Mouse (Mus musculus): ENCODE results near the gene Ddx59. TPM values are rescaled to one million over a fixed set of nuclear protein-coding genes. Genes with fewer than 3 reads are reported as not detected.

Gene Ddx59
- 12.7 and 19.1 TPM in 2 replicates for polyA plus RNA-seq (2014; fragmentation: Nextera tagmentation; extraction: Ambion mirVana)

- WGBS: 4% methylated on average over 59 of the region's 78 CpGs
- Histone ChIP-seq H3K4me1 (ENCODE audit: control insufficient read depth, insufficient read depth, low read length) (no peaks in the 10 kb centered on the region), H3K27ac (ENCODE audit: low read depth, low read length) (peak within 1 kb of the TSS; percentile 98), H3K27me3 (ENCODE audit: control insufficient read depth, insufficient read depth, low read length) (no peaks in the 10 kb centered on the region), H3K9ac (ENCODE audit: low read depth, low read length) (peak within 1 kb of the TSS; percentile 90), H3K36me3 (ENCODE audit: control insufficient read depth, insufficient read depth, low read length) (0 out of 2 replicates have a peak, but pooled peaks cover 3% of the 10 kb centered on the region), H3K4me3 (ENCODE audit: low read length) (peak within 1 kb of the TSS; percentile 69), H3K4me2 (replicated peaks; ENCODE audit: low read depth, low read length) (peak within 1 kb of the TSS; percentile 44), H3K9me3 (ENCODE audit: control insufficient read depth, low read length) (no peaks in the 10 kb centered on the region)
- ATAC-seq (ENCODE audit: low FRiP score, low TSS enrichment): peak; percentile 99
Observed at GRCm38 (mm10) chr1:136414798-136415755, at the start of gene Ddx59. Gene Ddx59 (plus strand): TSS chr1:136415271.

- no peak overlapping the region for H3K4me2 ChIP-seq (replicated peaks; ENCODE audit: low read depth, low read length)
- H3K27ac ChIP-seq (ENCODE audit: low read depth, low read length): no peak overlapping the region
- H3K9me3 ChIP-seq (ENCODE audit: control insufficient read depth, low read length): no peaks in the 10 kb centered on the region
- ATAC-seq (ENCODE audit: low FRiP score, low TSS enrichment): no peak
- H3K4me1 ChIP-seq (ENCODE audit: control insufficient read depth, insufficient read depth, low read length): no peaks in the 10 kb centered on the region
- no peak overlapping the region for H3K4me3 ChIP-seq (ENCODE audit: low read length)
- no peaks in the 10 kb centered on the region for H3K36me3 ChIP-seq (ENCODE audit: control insufficient read depth, insufficient read depth, low read length)
- WGBS: 94% methylated on average over 3 of the region's 3 CpGs
- H3K9ac ChIP-seq (ENCODE audit: low read depth, low read length): no peak overlapping the region
- no peaks in the 10 kb centered on the region for H3K27me3 ChIP-seq (ENCODE audit: control insufficient read depth, insufficient read depth, low read length)
Observed at GRCm38 (mm10) chr1:136365986-136366385, 49.1 kb upstream of the Ddx59 start.

- H3K4me1 ChIP-seq (ENCODE audit: control insufficient read depth, insufficient read depth, low read length): no peaks in the 10 kb centered on the region
- H3K4me2 ChIP-seq (replicated peaks; ENCODE audit: low read depth, low read length): no peak overlapping the region
- ATAC-seq (ENCODE audit: low FRiP score, low TSS enrichment): no peak
- no peak overlapping the region for H3K4me3 ChIP-seq (ENCODE audit: low read length)
- no peak overlapping the region for H3K27ac ChIP-seq (ENCODE audit: low read depth, low read length)
- no peaks in the 10 kb centered on the region for H3K9me3 ChIP-seq (ENCODE audit: control insufficient read depth, low read length)
- 95% methylated on average over 7 of the region's 7 CpGs for WGBS
- H3K9ac ChIP-seq (ENCODE audit: low read depth, low read length): no peak overlapping the region
- no peaks in the 10 kb centered on the region for H3K36me3 ChIP-seq (ENCODE audit: control insufficient read depth, insufficient read depth, low read length)
- no peaks in the 10 kb centered on the region for H3K27me3 ChIP-seq (ENCODE audit: control insufficient read depth, insufficient read depth, low read length)
Observed at GRCm38 (mm10) chr1:136379261-136379660, 35.8 kb upstream of the Ddx59 start.

GRCm38 (mm10) chr1:136380161-136380560, 34.9 kb upstream of the Ddx59 start:
- Histone ChIP-seq H3K4me2 (replicated peaks; ENCODE audit: low read depth, low read length) (no peak overlapping the region), H3K27ac (ENCODE audit: low read depth, low read length) (no peak overlapping the region), H3K27me3 (ENCODE audit: control insufficient read depth, insufficient read depth, low read length) (no peaks in the 10 kb centered on the region), H3K4me1 (ENCODE audit: control insufficient read depth, insufficient read depth, low read length) (no peaks in the 10 kb centered on the region), H3K9ac (ENCODE audit: low read depth, low read length) (no peak overlapping the region), H3K4me3 (ENCODE audit: low read length) (no peak overlapping the region), H3K36me3 (ENCODE audit: control insufficient read depth, insufficient read depth, low read length) (no peaks in the 10 kb centered on the region), H3K9me3 (ENCODE audit: control insufficient read depth, low read length) (no peaks in the 10 kb centered on the region)
- WGBS: 90% methylated on average over 4 of the region's 4 CpGs
- no peak for ATAC-seq (ENCODE audit: low FRiP score, low TSS enrichment)

- 92% methylated on average over 8 of the region's 8 CpGs for WGBS
- H3K9ac ChIP-seq (ENCODE audit: low read depth, low read length): no peak overlapping the region
- H3K36me3 ChIP-seq (ENCODE audit: control insufficient read depth, insufficient read depth, low read length): no peaks in the 10 kb centered on the region
- ATAC-seq (ENCODE audit: low FRiP score, low TSS enrichment): no peak
- H3K27ac ChIP-seq (ENCODE audit: low read depth, low read length): no peak overlapping the region
- no peaks in the 10 kb centered on the region for H3K9me3 ChIP-seq (ENCODE audit: control insufficient read depth, low read length)
- H3K4me1 ChIP-seq (ENCODE audit: control insufficient read depth, insufficient read depth, low read length): no peaks in the 10 kb centered on the region
- no peak overlapping the region for H3K4me3 ChIP-seq (ENCODE audit: low read length)
- H3K27me3 ChIP-seq (ENCODE audit: control insufficient read depth, insufficient read depth, low read length): no peaks in the 10 kb centered on the region
- no peak overlapping the region for H3K4me2 ChIP-seq (replicated peaks; ENCODE audit: low read depth, low read length)
Observed at GRCm38 (mm10) chr1:136380606-136381005, 34.5 kb upstream of the Ddx59 start.

GRCm38 (mm10) chr1:136381169-136381568, 33.9 kb upstream of the Ddx59 start:
- no peak overlapping the region for H3K27ac ChIP-seq (ENCODE audit: low read depth, low read length)

GRCm38 (mm10) chr1:136381583-136381982, 33.5 kb upstream of the Ddx59 start:
- H3K27ac ChIP-seq (ENCODE audit: low read depth, low read length): no peak overlapping the region
- WGBS: 81% methylated on average over 5 of the region's 5 CpGs

More at GRCm38 (mm10) chr1:136381169-136381568, 33.9 kb upstream of the Ddx59 start:
- 80% methylated on average over 6 of the region's 6 CpGs for WGBS
- H3K27me3 ChIP-seq (ENCODE audit: control insufficient read depth, insufficient read depth, low read length): no peaks in the 10 kb centered on the region
- no peaks in the 10 kb centered on the region for H3K36me3 ChIP-seq (ENCODE audit: control insufficient read depth, insufficient read depth, low read length)
- no peaks in the 10 kb centered on the region for H3K4me1 ChIP-seq (ENCODE audit: control insufficient read depth, insufficient read depth, low read length)
- H3K4me2 ChIP-seq (replicated peaks; ENCODE audit: low read depth, low read length): no peak overlapping the region
- no peak overlapping the region for H3K9ac ChIP-seq (ENCODE audit: low read depth, low read length)
- H3K4me3 ChIP-seq (ENCODE audit: low read length): no peak overlapping the region
- no peaks in the 10 kb centered on the region for H3K9me3 ChIP-seq (ENCODE audit: control insufficient read depth, low read length)
- ATAC-seq (ENCODE audit: low FRiP score, low TSS enrichment): no peak

GRCm38 (mm10) chr1:136386914-136387313, 28.2 kb upstream of the Ddx59 start:
- Histone ChIP-seq H3K36me3 (ENCODE audit: control insufficient read depth, insufficient read depth, low read length) (no peaks in the 10 kb centered on the region), H3K9me3 (ENCODE audit: control insufficient read depth, low read length) (no peaks in the 10 kb centered on the region), H3K4me1 (ENCODE audit: control insufficient read depth, insufficient read depth, low read length) (no peaks in the 10 kb centered on the region), H3K9ac (ENCODE audit: low read depth, low read length) (no peak overlapping the region), H3K27ac (ENCODE audit: low read depth, low read length) (no peak overlapping the region), H3K4me3 (ENCODE audit: low read length) (no peak overlapping the region), H3K27me3 (ENCODE audit: control insufficient read depth, insufficient read depth, low read length) (no peaks in the 10 kb centered on the region), H3K4me2 (replicated peaks; ENCODE audit: low read depth, low read length) (no peak overlapping the region)
- WGBS: 25% methylated on average over 5 of the region's 6 CpGs
- ATAC-seq (ENCODE audit: low FRiP score, low TSS enrichment): no peak

More at GRCm38 (mm10) chr1:136381583-136381982, 33.5 kb upstream of the Ddx59 start:
- H3K27me3 ChIP-seq (ENCODE audit: control insufficient read depth, insufficient read depth, low read length): no peaks in the 10 kb centered on the region
- no peak for ATAC-seq (ENCODE audit: low FRiP score, low TSS enrichment)
- H3K4me1 ChIP-seq (ENCODE audit: control insufficient read depth, insufficient read depth, low read length): no peaks in the 10 kb centered on the region
- no peaks in the 10 kb centered on the region for H3K9me3 ChIP-seq (ENCODE audit: control insufficient read depth, low read length)
- no peak overlapping the region for H3K4me3 ChIP-seq (ENCODE audit: low read length)
- no peak overlapping the region; the same call in 1 of the 2 replicates for H3K9ac ChIP-seq (ENCODE audit: low read depth, low read length)
- H3K4me2 ChIP-seq (replicated peaks; ENCODE audit: low read depth, low read length): no peak overlapping the region
- no peaks in the 10 kb centered on the region for H3K36me3 ChIP-seq (ENCODE audit: control insufficient read depth, insufficient read depth, low read length)

- Histone ChIP-seq H3K27ac (ENCODE audit: low read depth, low read length) (no peak overlapping the region), H3K27me3 (ENCODE audit: control insufficient read depth, insufficient read depth, low read length) (no peaks in the 10 kb centered on the region), H3K9me3 (ENCODE audit: control insufficient read depth, low read length) (no peaks in the 10 kb centered on the region), H3K9ac (ENCODE audit: low read depth, low read length) (no peak overlapping the region), H3K4me2 (replicated peaks; ENCODE audit: low read depth, low read length) (no peak overlapping the region; the same call in 1 of the 2 replicates), H3K36me3 (ENCODE audit: control insufficient read depth, insufficient read depth, low read length) (no peaks in the 10 kb centered on the region), H3K4me1 (ENCODE audit: control insufficient read depth, insufficient read depth, low read length) (no peaks in the 10 kb centered on the region), H3K4me3 (ENCODE audit: low read length) (no peak overlapping the region)
- WGBS: 41% methylated on average over 10 of the region's 10 CpGs
- ATAC-seq (ENCODE audit: low FRiP score, low TSS enrichment): peak; percentile 64; the same call in 1 of the 2 replicates
Observed at GRCm38 (mm10) chr1:136394506-136394905, 20.6 kb upstream of the Ddx59 start.
